Comparison of ENCODE assay signal across 20 mouse cellular contexts in genomic region chr14:98654191-98654809, GRCm38 (mm10).
"Had no signal": no experiment of that assay in that cellular context is flagged by ENCODE, and none has a peak within 500 bp of the region (broad histone marks: within the 10 kb centered on the region; RNA-seq: fewer than 3 reads in every experiment).

No protein-coding gene starts in this region.

- H3K4me3 ChIP-seq: liver, embryonic 12.5 days; midbrain, embryonic 12.5 days; myocyte; neural tube, embryonic 13.5 days; neural tube, embryonic 15.5 days had no signal

- H3K27ac ChIP-seq: liver, embryonic 12.5 days; liver, embryonic 14.5 days; midbrain, embryonic 12.5 days; neural tube, embryonic 13.5 days; neural tube, embryonic 15.5 days had no signal

- H3K4me2 ChIP-seq: liver, embryonic 12.5 days; lung, embryonic 14.5 days; midbrain, embryonic 12.5 days; neural tube, embryonic 13.5 days; neural tube, embryonic 15.5 days had no signal

- DNase-seq: lung, adult 18-20 months; lung, embryonic 14.5 days; lung, postnatal 10 days; lung, postnatal 4 days; midbrain, embryonic 14.5 days; retina, postnatal 1 day; right cerebral cortex, adult 18-20 months; right cerebral cortex, postnatal 25 days; right cerebral cortex, postnatal 4 days; spleen, adult 18-20 months; thymus, adult 18-20 months; thymus, postnatal 14 days; thymus, postnatal 4 days had no signal

- ATAC-seq: liver, embryonic 12.5 days; midbrain, embryonic 16.5 days had no signal

- H3K9me3 ChIP-seq: liver, embryonic 12.5 days; midbrain, embryonic 12.5 days; neural tube, embryonic 13.5 days; neural tube, embryonic 15.5 days had no signal

- H3K36me3 ChIP-seq: liver, embryonic 12.5 days; midbrain, embryonic 12.5 days; neural tube, embryonic 13.5 days; neural tube, embryonic 15.5 days had no signal

- H3K4me1 ChIP-seq: liver, embryonic 12.5 days; neural tube, embryonic 15.5 days had no signal

- H3K9ac ChIP-seq: liver, embryonic 12.5 days; liver, embryonic 14.5 days; lung, embryonic 14.5 days; midbrain, embryonic 12.5 days; neural tube, embryonic 13.5 days; neural tube, embryonic 15.5 days had no signal

- H3K27me3 ChIP-seq: liver, embryonic 12.5 days; midbrain, embryonic 12.5 days; neural tube, embryonic 13.5 days; neural tube, embryonic 15.5 days had no signal
